Mouse (Mus musculus) forelimb bud, embryonic 11.5 days (tissue): Measurements from ENCODE around the gene Sh3gl1.

Experiments used
- DNase-seq: peaks from one replicate; pipeline ENCODE4 v3.0.0-alpha.2; 2012; ENCODE audit warnings: low read depth, low spot score

The Sh3gl1 gene

DNA sequence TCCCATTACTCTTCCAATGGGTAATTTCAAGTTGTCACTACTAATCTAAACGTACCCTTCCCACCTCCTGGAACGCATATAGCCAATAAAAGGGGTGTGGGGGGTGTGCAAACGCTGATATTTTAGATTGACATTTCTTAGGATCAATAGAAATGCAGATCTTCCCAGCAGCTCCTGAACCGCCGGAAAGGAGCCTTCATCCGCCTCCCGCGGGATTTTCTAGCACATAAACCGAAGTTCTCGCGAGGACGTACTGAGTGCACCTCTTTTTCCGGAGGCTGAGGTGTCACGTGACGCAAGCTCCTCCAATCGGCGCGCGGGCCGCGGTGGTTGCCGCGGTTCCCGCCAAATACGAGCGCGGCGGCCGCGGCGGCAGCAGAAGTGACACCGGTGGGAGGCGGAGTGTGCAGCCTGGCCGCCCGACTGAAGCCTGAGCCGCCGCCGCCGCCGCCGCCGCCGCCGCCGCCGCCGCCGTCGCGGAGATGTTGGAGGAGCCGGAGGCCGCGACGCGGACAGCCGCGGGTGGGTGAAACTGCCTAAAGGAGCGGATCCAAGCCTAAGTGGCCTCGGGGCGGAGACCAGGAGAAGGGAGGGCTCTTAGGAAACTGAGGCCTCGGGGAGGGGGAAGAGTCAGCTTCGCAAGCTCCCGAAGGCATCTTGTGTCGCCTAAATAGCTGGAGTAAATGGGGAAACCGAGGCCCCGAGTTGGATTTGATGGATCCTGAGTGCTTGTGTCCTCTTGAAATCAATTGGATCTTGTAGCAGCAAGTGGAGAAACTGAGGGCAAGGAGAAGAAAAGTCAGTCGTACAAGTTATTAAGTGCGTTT is 3.8 kb upstream of the Sh3gl1 start, which contains the start of gene Chaf1a:
Gene Chaf1a (plus strand): TSS at position 410 of the 827 bp plus-strand sequence.
- DNase-seq, result peak; percentile 99

DNA sequence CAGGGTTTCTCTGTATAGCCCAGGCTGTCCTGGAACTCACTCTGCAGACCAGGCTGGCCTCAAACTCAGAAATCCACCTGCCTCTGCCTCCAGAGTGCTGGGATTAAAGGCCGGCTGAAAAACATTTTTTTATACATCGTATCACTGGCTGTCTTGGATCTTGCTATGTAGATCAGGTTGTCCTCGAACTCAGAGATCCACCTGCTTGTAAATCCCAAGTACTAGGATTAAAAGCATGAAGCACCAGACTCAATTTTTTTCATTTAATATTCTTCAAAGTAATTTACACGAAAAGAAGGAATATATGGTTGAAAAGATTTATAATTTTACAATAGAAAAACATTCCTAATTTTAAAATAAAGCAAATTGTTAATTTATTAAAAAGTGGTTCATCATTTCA is 2.9 kb upstream of the Sh3gl1 start:
- DNase-seq, result no peak

DNA sequence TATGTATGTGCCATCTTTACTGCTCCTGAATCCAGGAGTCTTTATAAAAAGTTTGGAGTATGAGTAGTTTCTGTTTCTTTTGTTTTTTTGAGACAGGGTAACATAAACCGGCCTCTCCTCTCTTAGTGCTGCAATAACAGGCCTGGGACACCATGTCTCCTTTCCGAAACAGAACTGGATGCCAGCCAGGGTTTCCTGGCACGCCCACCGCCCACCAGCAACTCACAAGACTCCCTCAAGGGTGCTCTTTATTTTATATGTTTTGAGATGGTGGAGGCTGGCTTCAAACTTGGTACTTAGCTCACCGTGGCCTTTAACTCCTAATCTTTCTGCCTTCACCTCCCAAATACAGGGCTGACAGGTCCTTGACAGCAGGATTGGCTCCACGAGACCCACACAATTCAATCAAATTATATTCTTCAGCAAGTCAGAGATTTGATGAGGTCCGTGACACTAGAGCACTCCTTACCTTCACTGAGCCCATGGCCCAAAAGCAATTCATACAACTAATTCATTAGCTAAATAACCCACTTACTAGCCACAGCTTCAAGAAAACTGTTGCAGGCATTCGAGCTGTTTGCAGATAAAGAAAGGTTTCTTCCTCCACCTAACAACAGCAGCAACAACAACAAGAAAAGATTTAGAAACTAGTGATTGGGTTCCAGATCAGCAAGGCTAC is 2.3 kb upstream of the Sh3gl1 start:
- no peak for DNase-seq

DNA sequence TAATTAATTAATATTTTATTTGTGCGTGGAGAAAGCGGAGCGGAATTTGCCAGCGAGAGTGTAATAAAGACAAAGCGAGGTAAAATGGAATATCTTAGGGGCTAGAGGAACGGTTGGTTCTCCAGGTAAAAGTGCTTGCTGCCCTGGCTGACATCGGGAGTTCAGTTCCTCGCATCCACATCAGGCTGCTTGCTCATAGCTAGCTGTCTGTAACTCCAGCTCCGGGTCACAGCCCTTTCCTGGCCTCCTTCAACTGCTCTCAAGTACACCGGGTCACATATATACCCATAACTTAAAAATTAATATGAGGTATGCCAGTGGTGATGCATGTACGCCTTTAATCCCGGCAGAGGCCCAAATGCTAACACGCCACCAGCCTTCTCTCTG is 459 bp upstream of the Sh3gl1 start:
- no peak for DNase-seq

DNA sequence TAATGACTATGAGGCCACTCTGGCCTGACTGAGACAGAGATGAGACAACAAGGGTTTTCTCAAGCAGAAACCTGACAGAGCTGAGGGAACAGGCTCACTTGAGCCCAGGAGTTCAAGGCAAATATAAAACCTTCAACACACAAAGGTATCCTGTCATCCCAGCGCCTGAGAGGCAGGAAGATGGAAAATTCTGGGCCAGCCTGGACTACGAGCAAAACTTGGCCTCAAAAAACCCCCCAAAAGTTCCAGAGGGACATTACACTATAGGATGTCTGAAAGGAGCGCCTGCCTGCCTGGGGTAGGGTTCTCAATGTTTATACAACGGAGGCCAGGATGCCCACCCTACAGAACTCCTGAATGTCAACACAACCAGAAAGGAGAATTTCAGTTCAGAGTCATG is 1.2 kb downstream of the Sh3gl1 start:
- DNase-seq, result no peak

DNA sequence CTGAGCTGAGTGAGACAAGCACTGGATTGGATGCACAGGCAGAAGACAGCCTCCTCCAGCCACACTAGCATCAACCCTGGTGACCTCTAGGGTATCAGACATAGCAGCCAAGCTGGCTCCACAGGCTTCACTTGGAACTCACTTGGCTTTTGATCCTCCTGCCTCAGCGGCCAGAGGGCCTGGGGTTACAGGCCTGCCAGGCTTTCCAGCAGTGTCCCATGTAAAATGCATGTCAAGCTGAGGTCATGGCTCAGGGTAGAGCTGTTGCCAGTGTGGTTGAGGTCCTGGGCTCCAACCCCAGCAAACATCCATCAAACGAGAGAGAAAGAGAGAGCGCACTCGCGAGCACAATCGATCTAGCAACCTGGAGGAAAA is 1.7 kb downstream of the Sh3gl1 start:
- no peak for DNase-seq

DNA sequence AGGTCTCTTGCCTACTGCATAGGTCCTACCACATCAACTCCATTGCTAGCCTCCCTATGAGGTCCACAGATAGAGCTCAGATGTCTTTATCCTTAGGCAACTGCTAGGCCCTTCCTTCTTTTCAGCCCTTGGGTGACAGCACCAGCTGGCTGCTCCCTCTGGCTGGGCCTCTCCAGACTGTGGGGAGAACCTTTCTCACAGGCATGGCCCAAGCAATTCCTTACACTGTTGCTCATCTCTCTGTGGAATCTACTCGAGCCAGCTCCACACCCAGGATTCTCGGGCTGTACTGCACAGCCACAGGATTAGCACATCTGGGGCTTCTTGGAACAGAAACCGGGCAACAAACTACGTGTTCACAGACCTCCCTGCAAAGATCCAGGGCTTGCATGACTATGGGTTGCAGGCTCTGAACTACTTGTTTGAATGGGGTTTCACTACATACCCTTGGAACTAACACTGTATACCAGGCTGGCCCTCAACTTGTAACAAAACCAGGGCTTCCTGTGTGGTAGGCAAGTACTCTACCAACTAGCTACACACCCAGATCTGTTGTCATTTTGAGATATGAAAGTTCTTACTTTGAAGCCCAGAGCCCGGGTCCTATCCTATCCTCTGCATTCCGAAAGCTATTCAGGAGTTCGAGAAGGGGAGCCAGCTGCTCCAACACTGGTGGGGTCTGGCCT is 2.3 kb downstream of the Sh3gl1 start:
- DNase-seq, result no peak

DNA sequence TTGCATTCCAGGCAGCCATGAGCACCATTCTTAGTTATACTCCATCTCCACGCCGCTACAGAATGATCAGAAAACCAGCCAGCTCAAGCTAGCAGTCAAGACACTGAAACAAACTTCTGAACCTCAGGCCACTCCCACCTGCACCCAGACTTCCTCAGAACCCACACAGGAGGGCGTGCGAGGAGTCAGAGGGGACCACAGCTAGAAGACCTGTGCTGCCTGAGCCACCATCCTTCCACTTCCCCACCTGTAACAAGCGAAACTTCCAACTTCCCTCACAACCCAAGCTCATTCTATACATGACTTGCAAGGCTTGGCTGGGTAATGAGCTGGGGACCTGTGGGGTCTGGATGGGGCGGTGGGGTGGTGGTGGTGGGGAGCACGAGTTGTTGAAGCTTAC is 3.6 kb downstream of the Sh3gl1 start:
- DNase-seq, result no peak

DNA sequence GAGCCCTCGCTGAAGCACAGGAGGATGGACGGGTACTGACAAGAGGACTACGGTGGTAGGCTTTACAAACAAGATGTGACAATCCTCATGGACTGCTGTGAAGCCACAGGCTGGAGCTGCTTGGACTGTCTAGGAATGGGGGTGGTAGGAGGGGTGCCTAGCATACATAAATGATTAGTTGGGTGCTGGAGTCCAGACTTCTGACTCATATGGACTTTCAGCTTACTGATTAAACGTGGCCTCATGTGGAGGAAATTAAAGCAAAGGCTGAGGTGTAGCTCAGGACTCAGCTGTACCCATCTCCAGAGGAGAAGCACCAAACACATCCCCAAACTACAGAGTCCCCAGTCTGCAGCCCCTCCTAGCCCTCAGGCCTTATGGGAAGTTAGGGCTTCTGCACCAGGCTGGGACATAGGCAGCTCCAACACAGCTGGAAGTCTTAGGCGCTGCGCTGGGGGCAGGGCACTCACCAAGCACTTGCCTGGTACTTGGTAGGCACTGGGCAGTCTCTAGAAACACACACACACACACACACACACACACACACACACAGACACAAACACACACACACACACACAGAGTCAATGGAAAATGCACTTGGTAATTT is 4.2 kb downstream of the Sh3gl1 start:
- DNase-seq, result no peak

DNA sequence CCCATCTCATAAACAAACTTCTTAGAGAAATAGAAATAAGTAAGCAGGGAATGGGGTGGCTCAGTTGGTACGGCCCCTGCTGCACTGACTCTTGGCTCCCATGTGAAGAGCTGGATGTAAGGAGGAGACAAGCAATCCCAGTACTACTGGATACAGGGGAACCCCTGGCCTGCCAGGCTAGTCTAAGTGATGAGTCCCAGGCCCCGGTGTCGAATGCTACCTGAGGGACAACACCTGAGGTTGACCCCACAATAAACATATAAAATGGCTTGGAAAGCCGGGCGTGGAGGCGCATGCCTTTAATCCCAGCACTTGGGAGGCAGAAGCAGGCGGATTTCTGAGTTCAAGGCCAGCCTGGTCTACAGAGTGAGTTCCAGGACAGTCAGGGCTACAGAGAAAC is 5.0 kb downstream of the Sh3gl1 start:
- no peak for DNase-seq

DNA sequence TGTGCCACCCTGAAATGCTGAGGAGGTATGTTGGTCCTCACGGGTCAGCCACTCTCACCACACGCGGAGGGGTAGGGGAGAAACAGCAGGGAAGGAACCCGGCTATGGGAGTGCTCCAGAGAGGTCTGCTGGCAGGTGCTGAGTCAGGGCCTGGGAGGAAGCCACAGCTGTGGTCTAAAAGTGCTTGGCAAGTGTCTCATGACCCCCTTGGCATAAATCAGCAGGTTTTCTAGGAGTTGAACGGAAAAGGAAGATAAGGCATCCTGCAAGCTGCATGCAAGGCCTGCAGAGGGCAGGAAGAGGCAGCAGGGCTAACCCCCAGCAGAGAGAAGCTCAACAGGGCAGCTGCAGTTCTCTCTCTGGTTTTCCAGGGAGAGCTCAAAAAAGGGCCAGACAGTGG is 5.5 kb downstream of the Sh3gl1 start:
- DNase-seq, result no peak

DNA sequence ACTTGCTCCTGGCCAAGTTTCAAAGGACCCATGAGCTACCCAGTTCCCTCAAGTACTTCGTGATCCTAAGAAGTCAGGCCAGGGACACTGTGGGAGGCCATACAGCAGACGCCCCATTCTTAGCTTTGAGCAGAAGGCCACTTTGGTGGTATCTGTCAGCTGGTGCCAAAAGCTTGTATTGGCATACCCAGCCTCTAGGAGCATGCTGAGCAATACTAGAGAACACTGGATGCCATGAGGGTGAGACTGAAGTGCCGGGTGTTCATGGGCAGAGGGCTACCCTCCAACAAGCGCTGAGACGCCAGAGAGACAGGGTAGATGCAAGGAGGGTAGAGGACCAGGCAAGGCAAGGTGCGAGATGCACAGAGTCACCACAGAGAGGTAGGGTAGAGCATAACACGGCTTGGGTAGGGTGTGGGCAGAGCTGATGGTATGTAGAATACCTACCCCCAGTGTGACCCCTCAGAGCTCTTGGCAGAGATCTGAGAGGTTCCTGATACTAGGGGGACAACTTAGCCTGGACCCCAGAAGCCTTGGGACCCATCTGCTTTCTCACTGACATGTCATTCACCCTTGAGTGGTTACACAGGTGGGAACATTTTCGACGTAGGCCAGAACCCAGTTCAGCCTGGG is 6.1 kb downstream of the Sh3gl1 start:
- no peak for DNase-seq

DNA sequence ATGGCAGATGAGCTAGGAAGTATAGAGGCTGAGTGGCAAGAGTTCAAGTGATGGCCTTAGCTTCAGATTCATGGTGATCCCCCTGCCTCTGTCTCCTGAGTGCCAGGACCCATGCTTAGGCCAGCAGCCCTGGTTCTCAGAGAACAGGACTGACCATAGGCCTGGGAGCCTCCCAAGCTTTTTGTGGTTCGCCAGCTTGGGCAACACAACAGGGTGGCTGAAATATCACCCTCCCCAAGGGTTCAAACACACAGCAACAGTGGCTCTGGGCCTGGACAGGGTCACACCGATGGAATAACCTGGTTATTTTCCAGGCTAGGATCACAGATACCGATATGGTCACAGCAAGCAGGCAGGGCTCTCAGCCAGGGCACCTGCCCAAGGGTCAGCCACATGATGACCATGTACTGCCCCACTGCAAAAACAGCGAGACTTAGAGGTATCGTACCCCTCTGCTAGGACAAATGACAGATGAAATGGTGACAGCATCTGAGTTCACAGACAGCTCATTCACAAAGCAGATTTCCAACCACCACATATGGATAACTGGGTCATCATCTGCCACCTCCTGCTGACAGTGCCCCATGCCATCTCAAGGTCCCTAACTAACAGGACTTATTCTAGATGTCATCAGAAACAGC is 8.5 kb downstream of the Sh3gl1 start:
- DNase-seq, result no peak

DNA sequence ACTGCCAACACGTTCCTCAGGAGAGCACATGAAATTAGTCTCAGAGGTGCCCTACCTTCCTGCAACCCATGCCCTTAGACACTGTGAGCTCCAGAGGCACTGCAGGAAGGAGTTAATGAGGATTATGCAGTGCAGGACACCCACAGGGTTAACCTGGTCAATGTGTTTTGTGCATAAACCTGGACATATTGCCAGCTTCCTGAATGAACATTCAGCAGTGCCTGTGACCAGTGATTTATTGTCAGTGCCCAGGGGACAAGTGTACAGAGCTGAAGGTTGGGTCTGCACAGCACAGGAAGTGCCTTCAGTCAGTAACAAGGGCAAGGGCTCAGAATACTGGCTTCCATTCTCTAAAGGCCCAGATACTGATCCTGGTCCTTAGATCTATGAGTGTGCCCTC is 9.6 kb downstream of the Sh3gl1 start:
- DNase-seq, result no peak

DNA sequence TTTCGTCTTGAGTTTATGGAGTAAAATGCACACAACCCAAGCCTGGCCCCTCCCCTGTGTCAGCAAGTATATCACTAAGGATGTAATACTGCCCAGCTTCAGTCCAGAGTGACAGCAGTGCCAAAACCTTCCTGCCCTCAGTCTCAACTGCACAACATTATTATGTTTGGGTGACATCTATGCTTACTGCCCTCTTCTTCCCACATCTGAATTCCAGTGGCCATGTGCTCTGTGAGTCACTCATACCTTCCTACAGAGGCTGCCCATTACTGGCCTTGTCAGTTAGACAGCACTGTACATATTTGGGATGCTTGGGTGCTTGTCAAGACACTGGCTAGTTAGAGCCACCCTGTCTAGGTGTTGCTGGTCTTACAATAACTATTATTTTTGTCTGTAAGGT is 10.1 kb downstream of the Sh3gl1 start:
- DNase-seq, result no peak

DNA sequence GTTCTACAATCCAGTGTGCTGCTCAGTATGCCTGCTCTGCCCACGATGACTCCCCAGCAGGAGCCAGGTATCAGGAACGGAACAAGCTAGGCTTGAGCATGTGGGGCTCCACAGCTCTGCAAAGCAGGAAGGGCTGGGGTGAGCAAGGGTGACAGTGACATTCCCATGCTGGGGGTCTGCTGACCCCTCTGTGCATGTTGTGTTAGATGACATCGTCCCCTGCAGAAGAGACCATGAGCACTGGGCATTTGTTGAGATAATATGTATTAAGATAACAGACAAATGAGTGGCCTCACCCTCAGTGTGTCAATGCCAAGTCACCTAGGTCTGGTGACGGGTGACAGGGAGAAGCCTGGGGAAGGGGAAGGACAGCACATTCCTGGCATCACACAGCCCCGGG is 11.5 kb downstream of the Sh3gl1 start:
- no peak for DNase-seq

DNA sequence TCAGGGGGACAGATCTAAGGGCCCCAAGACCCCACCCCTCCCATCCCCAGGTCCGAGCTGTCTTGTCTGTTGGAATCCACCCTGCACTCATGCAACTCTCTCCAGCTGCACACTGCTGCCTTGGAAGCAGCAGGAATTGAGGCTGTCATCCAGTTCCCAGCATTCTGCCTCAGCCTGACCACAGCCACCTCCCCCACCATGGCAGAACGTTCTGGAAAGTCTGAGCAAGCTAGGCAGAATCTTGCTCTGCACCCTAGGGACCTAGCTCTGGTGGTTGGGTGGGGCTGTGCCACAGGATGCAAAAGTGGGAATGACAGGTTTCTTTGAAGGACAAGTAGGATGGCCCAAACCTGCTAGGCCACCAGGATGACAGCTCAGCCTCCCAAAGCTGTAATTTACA is 12.0 kb downstream of the Sh3gl1 start:
- DNase-seq, result no peak

DNA sequence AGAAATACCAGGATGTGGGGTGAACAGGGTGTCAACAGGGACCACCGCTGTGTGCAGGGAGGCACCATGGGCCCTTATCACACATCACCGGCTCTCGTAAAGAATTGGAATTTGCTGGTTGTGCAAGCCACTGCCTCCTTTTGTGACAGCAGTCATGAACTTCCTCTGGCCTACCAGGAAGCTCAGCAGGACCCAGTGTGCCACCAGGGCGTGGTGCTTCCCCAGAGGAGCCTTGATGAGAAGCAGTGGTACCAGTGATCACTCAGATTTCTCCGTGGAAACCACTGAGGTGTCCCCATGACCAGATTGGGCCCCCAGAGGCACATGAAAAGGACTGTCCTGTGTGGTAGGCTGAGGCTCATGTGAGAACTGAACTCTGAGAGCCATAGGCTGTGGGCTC is 13.0 kb downstream of the Sh3gl1 start:
- DNase-seq, result no peak

DNA sequence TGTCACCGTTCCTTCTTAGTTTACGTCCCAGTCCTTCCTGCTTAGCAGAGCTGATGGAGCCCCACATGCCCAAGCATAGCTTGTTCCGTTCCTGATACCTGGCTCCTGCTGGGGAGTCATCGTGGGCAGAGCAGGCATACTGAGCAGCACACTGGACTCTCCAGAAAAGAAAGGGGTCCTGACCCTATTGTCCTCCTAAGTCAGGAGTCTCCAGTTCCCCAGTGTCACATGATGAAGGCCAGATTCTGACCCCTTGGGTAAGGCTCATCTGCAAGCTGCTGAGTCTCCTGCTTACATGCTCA is 13.5 kb downstream of the Sh3gl1 start:
- DNase-seq, result no peak

DNA sequence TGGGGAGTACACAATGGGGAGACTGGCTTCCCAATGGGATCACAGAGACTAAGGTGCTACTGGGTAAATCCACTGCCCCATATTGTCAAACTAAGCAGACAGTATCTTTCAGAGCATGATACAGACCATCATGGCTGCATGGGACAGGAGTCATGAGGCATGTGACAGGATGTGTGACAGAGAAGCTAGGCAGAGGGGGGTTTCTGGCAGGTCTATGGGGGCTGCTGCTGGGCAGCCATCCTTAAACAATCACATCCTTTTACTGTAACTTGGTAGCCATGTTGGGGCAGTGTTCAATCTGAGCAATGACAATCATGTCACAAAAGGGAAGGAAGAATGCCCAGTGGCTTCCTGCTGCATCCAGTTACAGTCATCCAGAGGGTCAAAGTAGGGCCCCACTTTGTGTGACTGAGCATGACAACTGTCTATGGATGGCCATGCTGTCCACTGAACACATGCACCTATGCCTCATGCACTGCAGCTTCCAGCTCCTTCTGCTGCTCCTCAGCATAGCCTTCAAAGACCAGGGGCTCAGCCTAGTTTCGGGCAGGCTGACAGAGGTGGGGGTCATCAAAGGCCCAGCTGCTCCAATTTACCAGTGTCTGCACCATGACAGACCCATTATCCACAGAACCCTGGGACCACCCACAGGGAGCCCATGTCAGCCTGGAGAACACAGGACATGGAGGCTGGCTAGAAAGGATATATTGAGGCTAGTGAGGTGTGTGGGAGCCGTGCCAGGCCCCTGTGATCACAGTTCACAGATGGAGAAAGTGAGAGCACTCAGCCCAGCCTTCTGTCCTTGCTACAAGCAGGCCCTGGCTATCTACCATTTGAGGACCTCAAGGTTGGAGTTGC is 14.1 kb downstream of the Sh3gl1 start:
- no peak for DNase-seq
